Mouse (Mus musculus) neural tube, embryonic 11.5 days (tissue): ENCODE data around the gene Ccnb1. TPM values are rescaled to one million over a fixed set of nuclear protein-coding genes. Genes with fewer than 3 reads are reported as not detected.

Source experiments
- ATAC-seq: fragments of 200-750 bp; cut with Nextera tagmentation; 2 replicates; pipeline ENCODE4 v1.8.0; 2017; ENCODE audit warnings: moderate number of reproducible peaks, mild to moderate bottlenecking, moderate TSS enrichment, moderate library complexity; ENCODE audit not compliant: insufficient read depth, low FRiP score, low TSS enrichment
- DNase-seq: peaks from one replicate; pipeline ENCODE4 v3.0.0-alpha.2; 2015; ENCODE audit warnings: low spot score
- H3K27ac ChIP-seq: fragments of 300-500 bp; sonication (generic); 2 replicates; pipeline ENCODE4 v1.5.1; 2014; ENCODE audit warnings: low read depth, mild to moderate bottlenecking, low read length
- H3K27me3 ChIP-seq: fragments of 300-500 bp; sonication (generic); 2 replicates; pipeline ENCODE4 v1.6.1; 2014; ENCODE audit warnings: mild to moderate bottlenecking, low read length, mixed read lengths; ENCODE audit not compliant: control insufficient read depth, insufficient read depth
- H3K36me3 ChIP-seq: fragments of 300-500 bp; sonication (generic); 2 replicates; pipeline ENCODE4 v1.6.1; 2014; ENCODE audit warnings: mild to moderate bottlenecking, low read length, moderate library complexity, mixed read lengths; ENCODE audit not compliant: control insufficient read depth, insufficient read depth
- H3K4me1 ChIP-seq: fragments of 300-500 bp; sonication (generic); 2 replicates; pipeline ENCODE4 v1.6.1; 2014; ENCODE audit warnings: low read length, mixed read lengths; ENCODE audit not compliant: control insufficient read depth, insufficient read depth
- H3K4me2 ChIP-seq: fragments of 300-500 bp; sonication (generic); 2 replicates; pipeline ENCODE4 v1.6.1; 2014; ENCODE audit warnings: low read depth, mild to moderate bottlenecking, moderate library complexity
- H3K4me3 ChIP-seq: fragments of 300-500 bp; sonication (generic); 2 replicates; pipeline ENCODE4 v1.5.1; 2014; ENCODE audit warnings: low read depth, low read length
- H3K9ac ChIP-seq: fragments of 300-500 bp; sonication (generic); 2 replicates; pipeline ENCODE4 v1.6.1; 2014; ENCODE audit warnings: mild to moderate bottlenecking, low read length
- H3K9me3 ChIP-seq: fragments of 300-500 bp; sonication (generic); 2 replicates; pipeline ENCODE4 v1.6.1; 2016; ENCODE audit warnings: low read length; ENCODE audit not compliant: control insufficient read depth
- WGBS: fragments of 180-500 bp; shearing (Covaris S2); extraction: QIAGEN DNeasy Blood & Tissue Kit; methylation state at CpG from one replicate; pipeline ENCODE4 v1.1.7; 2014; 5-methylcytosine and 5-hydroxymethylcytosine counted together
- polyA plus RNA-seq: library from polyadenylated mRNA; unstranded; fragments of >200 nt; fragmentation: Nextera tagmentation; extraction: Ambion mirVana; gene quantifications from 2 replicates; pipeline ENCODE4 v1.2.1, GENCODE M21; 2014

Ccnb1 gene
- polyA plus RNA-seq: 343 and 345 TPM in 2 replicates

DNA sequence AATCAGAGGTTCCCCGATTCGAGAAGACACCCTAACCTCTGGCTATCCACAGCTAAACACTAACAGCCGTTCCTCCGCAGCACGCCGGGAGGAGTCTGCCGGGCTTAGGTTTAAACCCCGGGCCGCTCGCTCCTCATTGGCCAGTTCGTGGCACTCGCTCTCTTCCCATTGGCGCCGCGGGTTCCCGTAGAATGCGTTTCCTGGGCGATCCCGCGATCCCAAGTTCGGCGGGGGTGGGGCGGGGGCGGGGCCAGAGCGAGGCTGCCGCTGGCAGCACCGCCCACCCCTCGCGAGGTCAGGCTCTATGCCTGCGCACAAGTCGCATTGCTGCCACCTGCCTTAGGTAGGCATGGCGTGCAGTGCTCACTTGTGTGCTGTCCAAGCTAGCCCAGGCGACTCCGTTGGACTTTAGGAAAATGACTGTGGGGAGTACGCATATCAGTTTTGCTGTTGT lies at the start of gene Ccnb1:
Gene Ccnb1 (minus strand): TSS at position 157 of the 454 bp plus-strand sequence.
- no peaks in the 10 kb centered on the region for H3K9me3 ChIP-seq
- H3K9ac ChIP-seq: peak within 1 kb of the TSS; percentile 92
- H3K4me3 ChIP-seq: peak within 1 kb of the TSS; percentile 84
- no peaks in the 10 kb centered on the region for H3K4me1 ChIP-seq
- H3K4me2 ChIP-seq: peak within 1 kb of the TSS; percentile 83
- no peak within 1 kb of the TSS for H3K27ac ChIP-seq
- H3K36me3 ChIP-seq: 0 out of 2 replicates have a peak, but pooled peaks cover 4% of the 10 kb centered on the region
- ATAC-seq: peak; percentile 99
- DNase-seq: peak; percentile 96
- under 1% methylated on average over 34 of the region's 35 CpGs for WGBS
- H3K27me3 ChIP-seq: no peaks in the 10 kb centered on the region

DNA sequence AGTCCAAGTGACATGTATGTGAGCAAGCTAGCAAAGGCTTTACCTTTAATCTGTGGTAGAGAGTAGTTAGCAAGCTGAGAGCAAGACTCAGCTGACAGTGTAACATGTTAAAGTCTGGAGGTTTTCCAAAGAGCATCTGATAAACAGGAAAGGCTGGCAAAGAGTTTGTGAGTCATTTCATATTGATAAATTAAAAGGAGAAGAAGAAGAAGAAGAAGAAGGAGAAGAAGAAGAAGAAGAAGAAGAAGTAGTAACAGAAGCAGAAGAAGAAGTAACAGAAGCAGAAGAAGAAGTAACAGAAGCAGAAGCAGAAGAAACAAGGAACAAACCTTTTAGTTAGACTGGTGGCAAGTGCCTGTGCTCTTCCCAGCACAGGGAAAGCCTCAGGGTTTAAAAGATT lies 48.4 kb upstream of the Ccnb1 start:
- Histone ChIP-seq H3K27ac (no peak overlapping the region), H3K4me1 (peaks cover 5% of the 10 kb centered on the region; the same call in 1 of the 2 replicates), H3K9ac (no peak overlapping the region), H3K9me3 (no peaks in the 10 kb centered on the region), H3K27me3 (no peaks in the 10 kb centered on the region), H3K4me2 (no peak overlapping the region), H3K36me3 (no peaks in the 10 kb centered on the region), H3K4me3 (no peak overlapping the region)
- DNase-seq: no peak
- no peak for ATAC-seq

DNA sequence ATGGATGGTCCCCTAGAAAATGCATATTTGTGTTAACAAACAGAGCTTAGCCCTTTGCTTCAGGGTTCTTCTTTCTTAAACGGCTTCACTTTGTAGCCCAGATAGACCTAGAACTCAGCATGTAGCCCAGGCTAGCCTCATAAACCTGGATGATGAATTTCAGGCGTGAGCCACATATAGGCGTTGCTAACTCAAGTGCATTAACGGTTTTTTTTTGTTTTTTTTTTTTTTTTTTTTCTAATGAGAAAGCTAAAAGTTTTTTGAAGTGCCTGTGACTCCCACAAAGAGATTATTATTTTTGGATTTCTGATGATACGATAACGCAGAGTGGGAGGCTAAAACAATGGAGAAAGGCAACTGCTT lies 47.3 kb upstream of the Ccnb1 start:
- Histone ChIP-seq H3K36me3 (no peaks in the 10 kb centered on the region), H3K4me2 (0 out of 2 replicates have a peak overlapping the region, but pooled peaks have one; percentile 4), H3K4me1 (peaks cover 5% of the 10 kb centered on the region; the same call in 1 of the 2 replicates), H3K4me3 (peak overlapping the region; percentile 94; the same call in 1 of the 2 replicates), H3K27me3 (no peaks in the 10 kb centered on the region), H3K9me3 (no peaks in the 10 kb centered on the region), H3K27ac (no peak overlapping the region), H3K9ac (no peak overlapping the region)
- no peak for DNase-seq
- WGBS: 58% methylated on average over 6 of the region's 6 CpGs
- ATAC-seq: no peak

DNA sequence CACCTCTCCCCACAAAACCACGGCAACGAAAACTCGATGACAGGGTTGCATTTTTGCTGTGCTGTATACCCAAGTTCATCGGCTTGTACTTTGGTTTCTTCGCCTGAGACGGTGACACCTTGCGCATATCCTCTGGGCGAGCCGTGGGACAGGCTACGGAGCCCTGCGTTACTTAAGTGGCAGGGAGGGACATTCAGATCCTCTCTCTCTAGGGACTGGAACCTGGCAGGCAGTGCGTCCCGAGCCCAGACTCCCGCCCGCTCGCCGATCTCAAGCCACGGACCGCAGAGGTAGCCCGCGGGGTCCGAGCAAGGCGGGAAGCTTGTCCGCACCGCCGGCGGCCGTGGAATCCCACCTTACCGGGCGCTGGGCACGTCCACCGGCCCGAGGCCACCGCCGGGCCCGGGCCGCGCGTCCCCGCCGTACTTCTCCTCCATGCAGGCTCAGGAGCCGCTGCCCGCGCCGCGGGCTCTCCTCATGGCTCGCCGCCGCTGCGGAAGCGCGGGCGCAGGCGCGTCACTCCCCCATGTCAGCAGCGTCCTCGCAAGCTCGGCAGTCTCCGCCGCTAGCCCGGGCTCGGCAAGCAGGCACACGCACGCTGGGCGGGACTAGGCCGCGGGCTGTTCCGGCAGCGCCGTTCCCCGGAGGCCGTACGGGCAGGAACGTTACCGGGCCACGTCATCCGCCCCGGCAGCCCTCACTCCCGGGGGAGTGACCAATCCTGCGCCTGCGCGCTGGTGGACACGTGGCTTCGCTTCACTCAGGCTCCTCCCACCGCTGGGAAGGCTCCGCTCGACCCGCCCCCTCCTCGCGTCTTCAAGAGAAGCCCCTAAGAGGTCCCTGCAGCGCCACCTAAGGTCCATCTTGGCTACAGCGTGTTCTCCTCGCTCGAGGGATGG lies 46.6 kb upstream of the Ccnb1 start, which contains the start of gene Slc30a5:
Gene Slc30a5 (minus strand): TSS at position 687 of the 899 bp plus-strand sequence.
- Histone ChIP-seq H3K27me3 (no peaks in the 10 kb centered on the region), H3K4me2 (peak within 1 kb of the TSS; percentile 74), H3K9me3 (no peaks in the 10 kb centered on the region), H3K4me1 (peaks cover 5% of the 10 kb centered on the region; the same call in 1 of the 2 replicates), H3K4me3 (peak within 1 kb of the TSS; percentile 94), H3K27ac (peak within 1 kb of the TSS; percentile 85), H3K36me3 (no peaks in the 10 kb centered on the region), H3K9ac (peak within 1 kb of the TSS; percentile 95)
- DNase-seq (peak; percentile 100), ATAC-seq (peak; percentile 96)
- WGBS: under 1% methylated on average over 92 of the region's 94 CpGs

DNA sequence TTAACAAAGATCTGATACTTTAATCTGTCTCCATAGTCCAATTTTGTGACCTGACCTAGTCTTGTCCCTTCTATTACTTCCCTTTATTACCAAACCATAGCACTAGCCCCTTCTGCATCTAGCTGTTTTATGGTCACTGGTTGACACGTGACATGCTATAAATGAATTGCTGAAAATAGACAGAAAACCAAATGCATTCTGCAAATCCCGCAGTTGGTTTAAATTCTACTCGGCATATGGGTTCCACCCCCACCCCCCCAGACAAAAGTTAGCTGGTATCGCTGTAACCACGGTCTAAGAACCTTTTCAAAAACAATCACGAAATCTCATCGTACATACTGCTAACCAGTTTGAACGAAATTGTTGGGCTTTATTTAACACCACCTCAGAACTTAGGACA lies 45.8 kb upstream of the Ccnb1 start:
- H3K9ac ChIP-seq: peak overlapping the region; percentile 95
- 8% methylated on average over 8 of the region's 8 CpGs for WGBS
- no peaks in the 10 kb centered on the region for H3K27me3 ChIP-seq
- peak overlapping the region; percentile 94 for H3K4me3 ChIP-seq
- no peak overlapping the region for H3K27ac ChIP-seq
- peak overlapping the region; percentile 74 for H3K4me2 ChIP-seq
- no peak for ATAC-seq
- H3K36me3 ChIP-seq: no peaks in the 10 kb centered on the region
- H3K9me3 ChIP-seq: no peaks in the 10 kb centered on the region
- peaks cover 5% of the 10 kb centered on the region; the same call in 1 of the 2 replicates for H3K4me1 ChIP-seq
- DNase-seq: no peak

DNA sequence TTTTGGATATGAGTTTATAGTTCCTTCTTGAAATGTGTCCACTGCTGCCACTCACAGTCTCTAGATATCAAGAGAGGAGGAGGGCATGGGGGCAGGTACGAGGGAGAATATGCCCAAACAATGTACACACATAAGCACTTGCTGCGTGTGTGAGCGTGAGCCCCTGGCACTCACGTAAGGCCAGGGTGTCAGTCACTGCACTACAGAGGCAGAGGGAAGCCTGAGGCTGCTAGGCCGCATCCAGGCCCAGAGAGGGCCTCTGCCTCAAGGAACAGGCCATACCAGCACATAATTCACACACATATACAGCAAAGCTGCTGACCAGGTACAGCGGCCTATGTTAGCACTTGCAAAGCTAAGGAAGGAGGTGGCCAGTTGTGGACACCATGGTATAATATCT lies 44.8 kb upstream of the Ccnb1 start:
- peaks cover 5% of the 10 kb centered on the region; the same call in 1 of the 2 replicates for H3K4me1 ChIP-seq
- no peak for ATAC-seq
- no peak overlapping the region for H3K4me3 ChIP-seq
- no peaks in the 10 kb centered on the region for H3K27me3 ChIP-seq
- H3K9ac ChIP-seq: no peak overlapping the region
- no peaks in the 10 kb centered on the region for H3K9me3 ChIP-seq
- H3K27ac ChIP-seq: no peak overlapping the region
- 92% methylated on average over 6 of the region's 6 CpGs for WGBS
- no peak overlapping the region for H3K4me2 ChIP-seq
- H3K36me3 ChIP-seq: peaks cover 2% of the 10 kb centered on the region; the same call in 1 of the 2 replicates
- no peak for DNase-seq

DNA sequence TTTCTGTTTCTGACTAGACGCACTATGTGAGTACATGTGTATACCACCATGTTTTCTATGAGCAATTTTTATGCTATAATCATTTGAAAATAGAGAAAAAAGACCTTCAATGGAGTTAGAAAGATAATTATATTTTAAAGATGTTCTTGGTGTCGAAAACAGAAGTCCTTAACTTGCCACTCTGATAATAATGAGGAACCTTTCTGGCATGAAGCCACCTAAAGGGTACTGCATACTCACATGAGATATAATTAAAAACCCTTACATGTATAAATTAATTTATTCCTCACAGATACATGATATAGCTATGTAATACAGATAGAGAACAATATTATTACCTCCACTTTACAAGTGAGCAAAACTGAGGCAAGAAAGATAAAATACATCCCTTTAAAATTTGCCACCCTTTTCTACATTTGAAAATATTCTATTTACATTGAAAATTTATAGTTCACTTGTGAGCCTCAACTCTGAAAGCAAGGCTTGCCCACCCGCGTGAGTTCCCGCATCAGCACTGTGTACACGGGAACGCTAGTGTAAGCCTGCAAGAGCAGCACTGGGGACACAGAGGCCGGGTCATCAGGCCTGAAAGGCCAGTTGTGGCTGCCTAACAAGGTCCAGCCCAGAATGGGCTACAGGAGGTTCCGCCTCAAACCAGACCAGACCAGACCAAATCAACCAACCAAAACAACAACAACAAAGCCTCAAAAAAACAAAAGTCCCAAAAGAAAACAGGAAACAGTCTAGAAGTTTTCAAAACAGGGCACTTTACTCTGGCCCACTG lies 39.4 kb upstream of the Ccnb1 start:
- H3K27me3 ChIP-seq: no peaks in the 10 kb centered on the region
- H3K4me1 ChIP-seq: no peaks in the 10 kb centered on the region
- no peaks in the 10 kb centered on the region for H3K9me3 ChIP-seq
- no peak overlapping the region for H3K9ac ChIP-seq
- ATAC-seq (no peak), DNase-seq (no peak)
- H3K36me3 ChIP-seq: peaks cover 6% of the 10 kb centered on the region
- WGBS: 92% methylated on average over 9 of the region's 9 CpGs
- H3K4me3 ChIP-seq: no peak overlapping the region
- no peak overlapping the region for H3K4me2 ChIP-seq
- no peak overlapping the region for H3K27ac ChIP-seq

DNA sequence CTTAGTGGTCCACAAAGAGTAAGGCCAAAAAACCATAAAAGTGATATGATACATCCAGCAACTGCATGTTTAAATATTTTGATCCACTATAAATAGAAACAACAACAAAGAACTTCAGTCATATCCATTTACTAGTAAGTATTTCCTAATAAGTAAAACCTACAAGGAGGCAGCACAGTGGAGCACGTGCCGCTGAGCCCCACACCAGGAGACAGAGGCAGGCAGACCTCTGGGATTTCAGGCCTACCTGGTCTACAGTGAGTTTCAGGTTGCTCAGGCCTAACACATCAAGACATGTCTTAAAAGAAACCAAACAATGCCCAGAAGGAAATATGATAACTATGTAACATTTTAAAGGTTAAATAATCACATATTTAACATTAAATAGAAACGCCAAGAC lies 38.5 kb upstream of the Ccnb1 start:
- DNase-seq: no peak
- Histone ChIP-seq H3K9me3 (no peaks in the 10 kb centered on the region), H3K27me3 (no peaks in the 10 kb centered on the region), H3K36me3 (peaks cover 6% of the 10 kb centered on the region), H3K4me3 (no peak overlapping the region), H3K27ac (no peak overlapping the region), H3K9ac (no peak overlapping the region), H3K4me2 (no peak overlapping the region), H3K4me1 (no peaks in the 10 kb centered on the region)
- 95% methylated on average over 3 of the region's 3 CpGs for WGBS
- no peak for ATAC-seq
